Mouse (Mus musculus) erythroblast, embryonic 14.5 days (primary cell): ENCODE results near the gene Chka.

Experiments
- GATA1 ChIP-seq: IDR thresholded peaks from 2 replicates; pipeline ENCODE4 v1.6.1; 2012; ENCODE audit warnings: low read length, inconsistent platforms, mixed read lengths
- TAL1 ChIP-seq: IDR thresholded peaks from 3 replicates; pipeline ENCODE4 v1.6.1; 2012; ENCODE audit warnings: low read length, inconsistent platforms, mixed read lengths

- TF ChIP-seq TAL1 (no peak), GATA1 (no peak)
Measured at GRCm38 (mm10) chr19:3836791-3837190, 14.8 kb upstream of the Chka start.
